Mouse (Mus musculus) layer of hippocampus, adult 11-12 months (tissue): ENCODE results near the gene Samd9l.
A peak's percentile ranks its signal among the peaks of the same experiment; 100 is the strongest.
"Not testable (repeated sequence)": the region's sequence is repeated elsewhere in the genome, so short reads cannot be mapped to it uniquely, and the experiment has no call there.

Source experiments
- DNase-seq: peaks from one replicate; pipeline ENCODE4 v3.0.0; 2022; ENCODE audit warnings: low spot score

Gene Samd9l

DNA sequence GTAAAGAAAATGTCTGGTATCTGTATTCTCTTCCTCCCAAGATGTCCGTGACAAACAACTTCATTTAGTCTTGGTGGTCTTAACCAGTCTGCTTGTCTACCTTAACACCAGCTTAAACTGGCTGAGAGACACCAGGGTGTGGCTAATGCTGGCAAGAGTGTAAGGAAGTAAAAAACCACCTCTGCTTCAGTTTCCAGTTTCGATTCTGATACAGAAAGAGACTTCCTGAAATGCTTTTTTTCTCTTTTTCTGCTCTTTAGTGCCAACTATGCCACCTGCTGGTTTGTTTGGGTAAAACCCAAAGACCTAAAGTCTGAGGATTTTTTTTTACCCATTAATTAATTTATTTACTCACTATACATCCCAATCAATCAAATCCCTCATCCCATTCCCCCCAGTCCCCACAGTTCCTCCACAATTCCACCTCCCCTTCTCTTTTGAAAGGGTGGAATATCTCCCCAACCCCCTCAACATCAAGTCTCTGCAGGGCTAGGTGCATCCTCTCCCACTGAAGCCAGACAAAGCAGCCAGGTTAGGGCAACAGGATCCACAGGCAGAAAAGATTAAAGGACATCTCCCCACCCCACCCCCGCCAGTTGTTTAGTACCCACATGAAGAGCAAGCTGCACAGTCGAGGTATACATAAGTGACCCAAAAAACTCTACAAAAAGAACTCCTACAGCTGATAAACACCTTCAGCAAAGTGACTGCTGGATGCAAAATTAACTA, at the start of gene Samd9l:
TSS of gene Samd9l (minus strand) at position 233 of the 729 bp plus-strand sequence.
- peak; percentile 71 for DNase-seq

DNA sequence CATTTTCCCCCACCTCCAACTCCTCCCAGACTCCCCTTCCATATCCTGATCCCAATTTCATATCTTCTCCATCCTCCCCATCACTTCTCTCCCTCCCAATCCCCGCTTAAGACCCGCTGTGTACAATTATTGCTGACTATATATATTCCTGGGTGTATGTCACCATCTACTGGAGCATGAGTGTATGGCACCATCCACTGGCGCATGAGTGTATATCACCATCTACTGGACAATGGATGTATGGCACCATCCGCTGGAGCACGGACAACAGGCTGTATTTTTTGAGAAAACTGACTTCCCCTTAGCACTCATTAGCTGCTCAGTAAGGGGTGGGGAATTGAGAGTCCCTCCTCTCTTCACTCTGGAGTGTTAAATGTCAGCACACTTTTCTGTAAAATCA, 48.0 kb upstream of the Samd9l start:
- peak; percentile 79 for DNase-seq

DNA sequence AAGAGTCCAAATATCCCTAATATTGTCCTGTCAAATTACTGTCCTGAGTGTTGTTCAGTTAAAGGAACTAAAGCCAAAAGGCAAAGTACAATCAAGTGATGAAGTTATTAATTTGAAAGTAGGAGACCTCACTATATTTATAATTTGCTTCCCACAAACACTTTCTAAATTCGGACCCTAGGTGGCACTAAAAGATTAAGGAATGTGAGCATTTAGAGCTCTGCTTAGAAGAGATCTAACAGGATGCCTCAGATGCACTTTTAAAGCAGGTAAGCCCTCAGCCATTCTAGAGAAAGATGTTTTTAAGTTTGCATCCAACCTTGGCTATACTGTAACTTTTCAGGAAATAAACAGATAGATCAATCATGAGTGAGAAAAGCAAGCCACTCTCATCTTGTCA, 44.5 kb upstream of the Samd9l start:
- no peak for DNase-seq

DNA sequence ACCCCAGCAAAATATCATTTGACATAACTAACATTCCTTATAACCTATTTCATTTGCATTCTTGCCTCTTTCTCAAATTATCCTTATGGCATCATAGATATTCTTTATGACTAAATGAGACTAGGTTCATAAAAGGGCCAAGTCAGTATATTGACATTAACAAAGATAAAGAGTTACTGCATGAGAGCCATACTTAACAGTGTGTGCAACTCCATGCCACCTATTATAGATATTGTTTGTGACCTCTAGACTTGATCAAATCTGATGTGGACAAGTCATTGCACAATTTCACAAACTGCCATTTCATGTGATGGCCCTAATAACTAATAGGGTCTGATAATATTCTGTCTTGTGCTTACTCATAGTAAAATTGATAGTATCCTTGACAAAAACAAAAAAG, 36.7 kb upstream of the Samd9l start:
- DNase-seq: no peak

DNA sequence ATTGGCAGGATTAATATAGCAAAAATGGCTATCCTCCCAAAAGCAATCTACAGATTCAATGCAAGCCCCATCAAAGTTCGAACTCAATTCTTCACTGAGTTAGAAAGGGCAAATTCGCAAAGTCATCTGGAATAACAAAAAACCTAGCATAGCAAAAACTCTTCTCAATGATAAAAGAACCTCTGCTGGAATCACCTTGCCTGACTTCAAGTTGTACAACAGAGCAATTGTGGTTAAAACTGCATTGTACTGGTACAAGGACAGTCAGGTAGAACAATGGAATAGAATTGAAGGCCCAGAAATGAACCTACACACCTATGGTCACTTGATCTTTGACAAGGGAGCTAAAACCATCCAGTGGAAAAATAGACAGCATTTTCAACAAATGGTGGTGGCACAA, 31.6 kb upstream of the Samd9l start:
- DNase-seq: not testable (repeated sequence)

DNA sequence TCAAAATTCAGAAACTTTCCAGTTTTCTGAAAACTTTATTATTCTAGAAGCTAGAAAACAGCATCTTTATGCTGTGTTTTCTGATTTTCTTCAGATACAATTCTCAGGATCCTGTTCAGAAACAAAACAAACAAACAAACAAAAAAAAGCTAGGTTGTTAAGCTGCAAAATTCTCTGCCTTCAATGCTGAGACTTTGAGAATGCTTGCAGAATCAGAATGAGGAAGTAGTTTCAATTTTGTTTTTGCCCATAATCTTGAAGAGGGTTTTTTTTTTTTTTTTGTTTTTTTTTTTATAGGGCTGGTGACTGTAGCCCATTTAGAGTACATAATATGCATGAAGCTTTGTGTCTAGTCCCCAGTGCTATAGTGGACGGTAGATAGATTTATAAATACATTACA, 27.7 kb upstream of the Samd9l start:
- no peak for DNase-seq

DNA sequence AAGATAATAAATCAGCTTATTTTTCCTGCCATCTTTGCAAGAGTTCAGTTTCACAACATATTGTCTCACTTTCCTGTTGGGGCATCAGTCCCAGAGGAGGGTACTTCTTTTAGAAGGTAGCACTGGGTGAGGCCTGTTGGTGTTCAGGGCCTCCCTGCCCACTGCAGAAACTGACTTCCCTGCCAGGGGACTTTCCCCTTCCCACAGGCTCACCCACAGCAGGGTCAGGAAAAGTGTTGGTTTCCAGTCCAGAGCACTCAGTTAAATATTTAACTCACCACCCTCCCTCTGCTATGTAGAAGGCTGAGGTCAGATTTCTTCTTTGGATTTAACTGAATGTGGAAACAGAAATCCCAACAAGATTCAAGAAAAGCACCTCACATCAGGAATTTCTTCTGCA, 26.0 kb upstream of the Samd9l start:
- not testable (repeated sequence) for DNase-seq

DNA sequence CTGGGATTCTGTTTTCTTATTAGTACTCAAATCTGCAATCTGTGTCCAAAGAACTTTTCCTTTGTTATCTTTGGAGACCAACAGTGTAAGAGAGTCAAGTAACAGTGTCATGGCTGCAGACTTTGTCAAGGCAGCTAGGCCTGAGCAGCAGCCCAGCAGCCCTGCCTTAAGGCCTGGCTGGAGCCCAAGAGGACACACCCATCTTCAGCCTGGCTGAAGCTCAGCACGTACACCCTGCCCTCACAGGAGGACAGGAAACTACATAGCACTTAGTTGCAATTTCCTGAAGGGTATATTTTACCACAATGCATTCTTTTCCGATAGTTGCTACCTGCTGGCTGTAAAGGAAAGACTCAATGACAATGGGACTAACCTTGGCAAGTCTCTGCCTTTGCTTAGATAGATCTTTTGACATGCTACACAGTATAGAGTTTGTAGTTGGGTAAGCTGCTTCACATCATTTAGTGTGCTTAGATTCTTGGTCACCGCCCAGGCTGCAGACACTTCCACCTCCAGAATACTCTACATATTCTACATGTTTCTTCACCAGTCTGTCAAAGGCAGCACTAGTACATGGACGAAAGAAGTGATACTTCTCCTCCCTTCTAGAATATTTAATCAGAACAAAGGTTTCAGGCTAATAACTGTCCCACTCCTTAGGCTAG, 25.4 kb upstream of the Samd9l start:
- DNase-seq: not testable (repeated sequence)

DNA sequence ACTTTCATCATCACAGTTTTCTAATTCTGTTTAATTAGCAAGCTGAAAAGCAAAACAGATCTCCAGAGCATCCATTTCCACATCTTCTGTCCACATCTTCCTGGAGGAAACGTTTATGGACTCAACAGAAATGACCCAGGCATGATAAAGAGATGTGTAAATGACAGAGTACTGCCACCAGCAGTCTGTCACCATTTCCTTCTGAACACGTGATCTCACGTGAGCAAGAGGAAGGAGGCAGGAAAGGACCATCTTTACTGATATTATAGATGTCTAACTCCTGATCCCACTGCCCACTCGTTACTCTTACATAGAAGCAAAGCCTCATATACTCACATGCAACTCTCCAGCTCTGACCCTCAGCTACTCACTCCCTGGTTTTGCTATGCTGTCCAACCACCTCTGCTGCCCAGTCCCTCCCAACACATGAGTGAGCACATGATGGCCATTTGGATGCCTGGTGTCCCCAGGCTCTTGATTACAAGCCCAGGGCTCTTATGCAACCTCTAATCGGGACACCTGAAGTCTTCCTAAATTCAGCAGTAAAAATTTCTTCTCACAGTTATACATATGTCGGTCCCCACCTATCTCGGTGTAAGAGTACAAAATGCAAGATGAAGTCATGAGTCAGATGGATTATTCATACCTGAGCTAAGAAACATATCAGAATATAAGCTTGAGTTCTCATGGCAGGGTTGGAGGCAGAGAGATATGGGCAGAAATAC, 2.0 kb downstream of the Samd9l start:
- DNase-seq: not testable (repeated sequence)

DNA sequence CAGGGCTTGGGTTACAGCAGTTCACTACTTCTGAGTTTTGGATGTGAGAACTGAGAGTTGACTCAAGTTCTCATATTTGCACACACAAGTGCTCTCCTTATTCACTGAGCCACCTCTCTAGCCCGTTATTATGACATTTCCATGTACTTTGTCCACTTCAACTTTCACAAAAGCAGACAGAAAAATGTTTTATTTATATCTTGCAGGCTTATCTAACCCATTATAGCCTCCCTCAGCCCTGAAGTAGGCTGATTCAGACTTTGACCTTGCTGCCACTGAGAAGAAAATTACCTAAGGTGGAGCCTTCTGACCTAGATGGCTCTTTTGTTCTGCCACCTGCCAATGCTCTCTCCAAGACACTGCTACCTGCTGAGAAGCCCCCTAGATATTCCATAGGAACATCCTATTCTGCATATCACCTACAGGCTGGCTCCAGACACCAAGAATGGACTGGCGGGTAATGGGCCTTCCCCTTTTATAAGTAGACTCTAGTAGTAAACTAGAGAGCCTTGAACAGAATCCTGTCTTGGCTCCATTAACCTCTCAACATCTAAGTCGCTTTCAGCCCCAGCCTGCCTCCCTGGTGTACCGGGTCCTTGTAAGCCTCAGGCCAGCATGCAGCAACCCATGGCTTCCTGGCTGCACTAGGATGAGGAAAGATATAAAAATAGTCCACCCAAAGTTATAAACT, 3.3 kb downstream of the Samd9l start:
- DNase-seq: not testable (repeated sequence)

DNA sequence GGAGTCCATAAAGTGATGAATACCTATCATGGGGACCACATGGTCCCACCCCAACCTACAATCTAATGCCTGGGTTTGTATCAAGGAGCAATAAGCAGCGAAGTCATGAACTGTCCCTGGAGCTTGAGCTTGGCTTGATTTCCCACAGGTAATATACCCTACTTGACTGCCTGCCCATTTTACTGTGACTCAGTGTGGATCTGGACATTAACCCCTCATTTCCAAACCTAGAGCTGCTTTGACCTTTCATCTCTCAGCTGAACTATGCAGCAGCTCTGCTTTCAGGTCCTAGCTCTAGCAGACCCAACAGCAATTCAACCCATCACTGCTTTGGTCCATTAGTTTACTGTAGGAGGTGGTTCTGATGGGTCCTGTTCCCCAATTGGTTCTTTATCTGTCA, 9.4 kb downstream of the Samd9l start:
- DNase-seq: no peak

DNA sequence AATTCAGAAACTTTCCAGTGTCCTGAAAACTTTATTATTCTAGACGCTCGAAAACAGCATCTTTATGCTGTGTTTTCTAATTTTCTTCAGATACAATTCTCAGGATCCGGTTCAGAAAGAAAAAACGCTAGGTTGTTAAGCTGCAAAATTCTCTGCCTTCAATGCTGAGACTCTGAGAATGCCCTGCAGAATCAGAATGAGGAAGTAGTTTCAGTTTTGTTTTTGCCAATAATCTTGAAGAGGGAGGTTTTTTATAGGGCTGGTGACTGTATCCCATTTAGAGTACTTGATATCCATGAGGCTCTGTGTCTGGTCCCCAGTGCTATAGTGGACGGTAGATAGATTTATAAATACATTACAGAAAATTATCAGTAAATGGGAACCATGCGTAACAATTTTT, 12.8 kb downstream of the Samd9l start:
- no peak for DNase-seq

DNA sequence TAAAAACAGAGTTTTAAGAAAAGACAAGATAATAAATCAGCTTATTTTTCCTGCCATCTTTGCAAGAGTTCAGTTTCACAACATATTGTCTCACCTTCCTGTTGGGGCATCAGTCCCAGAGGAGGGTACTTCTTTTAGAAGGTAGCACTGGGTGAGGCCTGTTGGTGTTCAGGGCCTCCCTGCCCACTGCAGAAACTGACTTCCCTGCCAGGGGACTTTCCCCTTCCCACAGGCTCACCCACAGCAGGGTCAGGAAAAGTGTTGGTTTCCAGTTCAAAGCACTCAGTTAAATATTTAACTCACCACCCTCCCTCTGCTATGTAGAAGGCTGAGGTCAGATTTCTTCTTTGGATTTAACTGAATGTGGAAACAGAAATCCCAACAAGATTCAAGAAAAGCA, 14.6 kb downstream of the Samd9l start:
- DNase-seq: not testable (repeated sequence)

DNA sequence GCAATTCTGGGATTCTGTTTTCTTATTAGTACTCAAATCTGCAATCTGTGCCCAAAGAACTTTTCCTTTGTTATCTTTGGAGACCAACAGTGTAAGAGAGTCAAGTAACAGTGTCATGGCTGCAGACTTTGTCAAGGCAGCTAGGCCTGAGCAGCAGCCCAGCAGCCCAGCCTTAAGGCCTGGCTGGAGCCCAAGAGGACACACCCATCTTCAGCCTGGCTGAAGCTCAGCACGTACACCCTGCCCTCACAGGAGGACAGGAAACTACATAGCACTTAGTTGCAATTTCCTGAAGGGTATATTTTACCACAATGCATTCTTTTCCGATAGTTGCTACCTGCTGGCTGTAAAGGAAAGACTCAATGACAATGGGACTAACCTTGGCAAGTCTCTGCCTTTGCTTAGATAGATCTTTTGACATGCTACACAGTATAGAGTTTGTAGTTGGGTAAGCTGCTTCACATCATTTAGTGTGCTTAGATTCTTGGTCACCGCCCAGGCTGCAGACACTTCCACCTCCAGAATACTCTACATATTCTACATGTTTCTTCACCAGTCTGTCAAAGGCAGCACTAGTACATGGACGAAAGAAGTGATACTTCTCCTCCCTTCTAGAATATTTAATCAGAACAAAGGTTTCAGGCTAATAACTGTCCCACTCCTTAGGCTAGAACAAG, 15.1 kb downstream of the Samd9l start:
- not testable (repeated sequence) for DNase-seq

DNA sequence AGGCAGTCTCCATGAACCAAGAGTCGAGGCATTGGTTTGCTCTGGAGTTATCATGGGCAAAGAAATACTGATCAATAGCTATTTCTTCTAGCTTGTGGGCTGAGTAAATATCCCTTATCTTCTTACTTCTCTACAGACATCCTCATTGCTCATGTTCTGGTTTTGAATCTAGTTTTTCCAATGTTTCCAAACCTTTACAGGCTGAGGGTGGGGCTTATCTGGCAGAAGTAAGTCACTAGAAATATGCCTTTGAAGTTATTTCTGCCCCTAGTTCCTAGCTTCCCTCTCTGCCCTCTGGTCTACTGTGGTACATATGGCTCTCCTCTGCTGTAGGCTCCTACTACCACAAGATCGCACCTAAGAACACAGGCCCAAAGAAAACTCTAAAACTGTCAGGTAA, 20.2 kb downstream of the Samd9l start:
- no peak for DNase-seq

DNA sequence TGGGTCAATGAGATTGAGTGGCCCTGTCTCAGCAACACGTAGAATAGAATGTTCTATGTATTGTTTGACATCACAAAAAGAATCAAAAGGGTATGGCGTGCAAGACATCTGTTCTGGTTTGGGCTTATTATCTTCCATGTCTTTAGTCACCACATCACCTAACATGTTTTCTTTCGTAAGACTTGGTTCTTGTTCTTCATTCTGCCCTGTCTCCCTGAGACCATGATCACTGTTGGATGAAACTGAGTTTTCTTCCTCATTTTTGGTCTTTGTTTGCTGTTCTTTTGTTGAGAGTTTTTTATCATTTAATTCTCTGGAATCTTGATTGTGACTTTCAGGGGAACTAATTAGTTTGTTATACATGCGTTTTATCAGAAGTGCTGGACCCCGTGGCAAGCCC, 22.7 kb downstream of the Samd9l start:
- DNase-seq: no peak

DNA sequence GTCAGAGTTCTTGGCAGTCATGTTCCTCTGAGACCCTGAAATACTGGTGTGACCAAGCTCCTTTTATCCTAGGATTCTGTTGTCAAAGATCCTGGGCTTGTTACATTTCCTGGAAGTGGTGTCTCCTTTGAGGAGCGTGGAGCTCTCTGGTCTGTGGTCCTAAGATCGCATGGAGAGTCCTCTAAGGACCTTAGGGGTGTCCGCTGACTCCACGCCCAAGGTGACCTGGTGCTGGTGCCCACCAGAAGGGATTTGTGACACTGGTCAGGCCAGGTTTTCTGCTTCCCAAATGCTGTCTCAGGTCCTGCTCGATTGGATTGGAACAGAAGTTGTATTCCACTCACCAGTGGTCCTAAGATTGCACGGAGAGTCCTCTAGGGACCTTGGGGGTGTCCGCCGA, 29.8 kb downstream of the Samd9l start:
- DNase-seq: no peak

DNA sequence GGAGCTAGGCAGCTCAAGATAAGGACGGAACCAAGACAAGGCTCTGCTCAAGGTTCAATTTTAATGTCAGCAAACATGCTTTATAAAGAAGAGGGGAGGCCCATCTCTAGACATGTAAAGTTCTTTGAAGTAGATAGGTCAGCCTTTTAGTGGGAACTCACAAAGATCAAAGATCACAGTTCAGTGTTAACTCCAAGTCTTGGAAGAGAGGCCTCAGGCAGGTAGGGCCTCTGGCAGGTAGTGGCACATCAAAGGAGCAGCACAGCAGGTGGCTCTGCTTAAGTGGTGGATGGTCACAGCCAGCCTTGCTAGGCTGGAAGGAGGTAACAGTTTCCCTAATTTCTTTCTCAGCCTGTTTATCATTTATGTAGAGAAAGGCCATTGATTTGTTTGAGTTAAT, 33.8 kb downstream of the Samd9l start:
- DNase-seq: not testable (repeated sequence)

DNA sequence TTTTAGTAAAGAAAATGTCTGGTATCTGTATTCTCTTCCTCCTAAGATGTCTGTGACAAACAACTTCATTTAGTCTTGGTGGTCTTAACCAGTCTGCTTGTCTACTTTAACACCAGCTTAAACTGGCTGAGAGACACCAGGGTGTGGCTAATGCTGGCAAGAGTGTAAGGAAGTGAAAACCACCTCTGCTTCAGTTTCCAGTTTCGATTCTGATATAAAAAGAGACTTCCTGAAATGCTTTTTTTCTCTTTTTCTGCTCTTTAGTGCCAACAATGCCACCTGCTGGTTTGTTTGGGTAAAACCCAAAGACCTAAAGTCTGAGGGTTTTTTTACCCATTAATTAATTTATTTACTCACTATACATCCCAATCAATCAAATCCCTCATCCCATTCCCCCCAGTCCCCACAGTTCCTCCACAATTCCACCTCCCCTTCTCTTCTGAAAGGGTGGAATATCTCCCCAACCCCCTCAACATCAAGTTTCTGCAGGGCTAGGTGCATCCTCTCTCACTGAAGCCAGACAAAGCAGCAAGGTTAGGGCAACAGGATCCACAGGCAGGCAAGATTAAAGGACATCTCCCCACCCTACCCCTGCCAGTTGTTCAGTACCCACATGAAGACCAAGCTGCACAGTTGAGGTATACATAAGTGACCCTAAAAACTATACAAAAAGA, 53.3 kb downstream of the Samd9l start:
- peak; percentile 31 for DNase-seq

DNA sequence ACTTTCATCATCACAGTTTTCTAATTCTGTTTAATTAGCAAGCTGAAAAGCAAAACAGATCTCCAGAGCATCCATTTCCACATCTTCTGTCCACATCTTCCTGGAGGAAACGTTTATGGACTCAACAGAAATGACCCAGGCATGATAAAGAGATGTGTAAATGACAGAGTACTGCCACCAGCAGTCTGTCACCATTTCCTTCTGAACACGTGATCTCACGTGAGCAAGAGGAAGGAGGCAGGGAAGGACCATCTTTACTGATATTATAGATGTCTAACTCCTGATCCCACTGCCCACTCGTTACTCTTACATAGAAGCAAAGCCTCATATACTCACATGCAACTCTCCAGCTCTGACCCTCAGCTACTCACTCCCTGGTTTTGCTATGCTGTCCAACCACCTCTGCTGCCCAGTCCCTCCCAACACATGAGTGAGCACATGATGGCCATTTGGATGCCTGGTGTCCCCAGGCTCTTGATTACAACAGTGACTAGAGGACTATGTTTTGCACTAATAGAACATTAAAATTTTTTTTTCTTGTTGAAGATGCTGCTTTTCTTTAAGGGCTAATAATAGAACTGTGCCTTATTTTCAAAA, 54.2 kb downstream of the Samd9l start:
- not testable (repeated sequence) for DNase-seq
